Mouse (Mus musculus): ENCODE measurements around the gene Nsfl1c.

- no peak for TF ChIP-seq POLR2A (IDR thresholded peaks at IDR 0.05; ENCODE audit: low read depth, low read length)
- no peak for TF ChIP-seq CTCF (IDR thresholded peaks at IDR 0.05; ENCODE audit: extremely low read depth, insufficient read depth, insufficient read length, insufficient replicate concordance)
These were observed 52.6 kb downstream of the Nsfl1c start for GRCm38 (mm10) chr2:151546571-151546970.

All from spleen, adult 2 months (tissue).